Mouse (Mus musculus): ENCODE measurements around the gene Nkx2-4. TPM values are rescaled to one million over a fixed set of nuclear protein-coding genes. Genes with fewer than 3 reads are reported as not detected.

Gene Nkx2-4
- total and polyA plus RNA-seq, 2 experiments from 2014 or later = 1.5 to 5.5 TPM

DNA sequence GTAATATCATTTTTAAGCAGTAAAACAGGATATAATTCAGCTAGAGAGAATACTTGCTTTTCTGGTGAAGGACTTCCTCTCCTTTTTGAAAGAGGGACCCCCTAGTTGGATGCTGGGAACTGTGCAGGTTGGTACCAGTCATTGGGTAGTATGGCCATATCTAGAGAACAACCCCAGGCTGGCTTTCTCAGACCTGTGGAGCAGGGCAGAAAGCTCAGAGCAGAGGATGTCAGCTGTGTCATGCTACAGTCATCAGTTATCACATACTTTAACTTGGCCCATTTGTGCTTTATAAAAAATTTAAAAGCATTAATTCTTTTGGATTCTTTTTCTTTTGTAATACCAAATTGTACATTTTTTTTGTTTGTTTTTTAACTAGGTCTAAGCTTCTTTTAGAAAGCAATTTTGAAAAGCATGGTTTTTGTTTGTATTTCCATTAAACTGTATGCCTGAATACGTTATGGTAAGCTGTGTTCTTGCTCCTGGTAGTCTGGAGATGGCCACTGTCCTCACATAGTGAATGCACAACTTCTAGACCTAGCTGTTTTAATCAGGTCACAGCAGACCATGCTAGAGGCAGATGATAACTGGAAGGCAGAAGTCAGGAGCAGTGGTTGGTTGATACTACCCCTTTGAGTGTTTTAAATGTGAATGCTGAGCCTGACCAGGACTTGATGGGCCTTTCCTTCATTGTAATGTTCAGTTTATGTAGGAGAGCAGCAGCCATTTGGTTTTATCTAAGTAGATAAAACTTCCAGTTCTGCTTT lies 17.6 kb downstream of the Nkx2-4 start:
- WGBS = 94% methylated on average over 1 of the region's 1 CpGs

DNA sequence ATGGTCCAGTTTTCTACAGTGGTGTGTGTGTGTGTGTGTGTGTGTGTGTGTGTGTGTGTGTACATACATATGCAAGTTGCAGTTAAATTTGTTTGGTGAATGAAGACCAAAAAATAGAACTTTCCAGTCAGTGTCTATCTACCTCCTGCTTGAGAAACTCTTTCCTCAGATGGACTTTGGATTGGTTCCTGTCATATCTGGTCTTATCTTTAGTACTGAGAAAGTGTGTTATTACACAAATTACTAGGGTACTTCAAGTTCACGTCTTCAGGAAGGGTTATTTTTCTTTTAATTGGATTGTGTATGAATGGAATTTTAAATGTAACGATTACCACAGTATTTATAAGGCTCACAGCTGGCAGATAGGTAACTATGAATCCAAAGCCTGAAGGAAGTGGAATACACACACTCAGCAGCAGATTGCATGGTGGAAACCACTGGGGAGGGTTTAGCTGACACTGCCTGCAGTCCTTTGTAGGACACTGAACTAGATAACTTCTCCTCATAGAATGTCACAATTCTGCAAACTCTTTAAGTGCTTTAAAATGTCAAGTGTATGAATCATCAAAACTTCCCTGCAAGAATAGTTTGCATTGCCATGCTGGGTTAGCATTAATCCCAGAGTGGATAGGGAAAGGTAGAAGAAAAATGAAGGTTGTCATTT lies 31.9 kb downstream of the Nkx2-4 start:
- ATAC-seq (ENCODE audit: low FRiP score) (no peak), DNase-seq (ENCODE audit: low spot score) (no peak)
- Histone ChIP-seq H3K9me3 (ENCODE audit: low read length) (no peaks in the 10 kb centered on the region), H3K27me3 (ENCODE audit: insufficient read depth, low read length) (no peaks in the 10 kb centered on the region), H3K36me3 (ENCODE audit: insufficient read depth, low read length) (peaks cover 10% of the 10 kb centered on the region; the same call in 1 of the 2 replicates), H3K9ac (replicated peaks; ENCODE audit: low read length, poor library complexity, severe bottlenecking) (no peak overlapping the region), H3K27ac (ENCODE audit: low read depth, low read length) (no peak overlapping the region), H3K4me3 (ENCODE audit: low read depth, low read length) (no peak overlapping the region), H3K4me2 (ENCODE audit: low read depth, low read length, poor library complexity, severe bottlenecking) (no peak overlapping the region), H3K4me1 (ENCODE audit: insufficient read depth, low read length) (no peaks in the 10 kb centered on the region)
- WGBS = 88% methylated on average over 2 of the region's 2 CpGs
- no peak for TF ChIP-seq CTCF (IDR thresholded peaks at IDR 0.05)

More for the DNA sequence above, 17.6 kb downstream of the Nkx2-4 start:
- no peak overlapping the region for H3K9ac ChIP-seq (replicated peaks; ENCODE audit: low read length, poor library complexity, severe bottlenecking)
- H3K4me1 ChIP-seq (ENCODE audit: insufficient read depth, low read length) = no peaks in the 10 kb centered on the region
- no peaks in the 10 kb centered on the region for H3K27me3 ChIP-seq (ENCODE audit: insufficient read depth, low read length)
- H3K4me3 ChIP-seq (ENCODE audit: low read depth, low read length) = no peak overlapping the region
- peaks cover 5% of the 10 kb centered on the region; the same call in 1 of the 2 replicates for H3K36me3 ChIP-seq (ENCODE audit: insufficient read depth, low read length)
- no peak overlapping the region for H3K27ac ChIP-seq (ENCODE audit: low read depth, low read length)
- DNase-seq (ENCODE audit: low spot score) (no peak), ATAC-seq (ENCODE audit: low FRiP score) (no peak)
- H3K4me2 ChIP-seq (ENCODE audit: low read depth, low read length, poor library complexity, severe bottlenecking) = no peak overlapping the region
- TF ChIP-seq CTCF (IDR thresholded peaks at IDR 0.05) = no peak
- no peaks in the 10 kb centered on the region for H3K9me3 ChIP-seq (ENCODE audit: low read length)

- no peaks in the 10 kb centered on the region for H3K9me3 ChIP-seq (ENCODE audit: low read length)
- no peak for DNase-seq (ENCODE audit: low spot score)
- ATAC-seq (ENCODE audit: low FRiP score) = no peak
- H3K9ac ChIP-seq (replicated peaks; ENCODE audit: low read length, poor library complexity, severe bottlenecking) = no peak overlapping the region
- H3K36me3 ChIP-seq (ENCODE audit: insufficient read depth, low read length) = peaks cover 9% of the 10 kb centered on the region; the same call in 1 of the 2 replicates
- no peak overlapping the region for H3K4me3 ChIP-seq (ENCODE audit: low read depth, low read length)
- no peak for TF ChIP-seq CTCF (IDR thresholded peaks at IDR 0.05)
- H3K27ac ChIP-seq (ENCODE audit: low read depth, low read length) = no peak overlapping the region
- WGBS = 89% methylated on average over 3 of the region's 3 CpGs
- no peaks in the 10 kb centered on the region for H3K27me3 ChIP-seq (ENCODE audit: insufficient read depth, low read length)
- no peak overlapping the region for H3K4me2 ChIP-seq (ENCODE audit: low read depth, low read length, poor library complexity, severe bottlenecking)
- no peaks in the 10 kb centered on the region for H3K4me1 ChIP-seq (ENCODE audit: insufficient read depth, low read length)
These were observed 38.2 kb downstream of the Nkx2-4 start for GRCm38 (mm10) chr2:147047051-147047450.

DNA sequence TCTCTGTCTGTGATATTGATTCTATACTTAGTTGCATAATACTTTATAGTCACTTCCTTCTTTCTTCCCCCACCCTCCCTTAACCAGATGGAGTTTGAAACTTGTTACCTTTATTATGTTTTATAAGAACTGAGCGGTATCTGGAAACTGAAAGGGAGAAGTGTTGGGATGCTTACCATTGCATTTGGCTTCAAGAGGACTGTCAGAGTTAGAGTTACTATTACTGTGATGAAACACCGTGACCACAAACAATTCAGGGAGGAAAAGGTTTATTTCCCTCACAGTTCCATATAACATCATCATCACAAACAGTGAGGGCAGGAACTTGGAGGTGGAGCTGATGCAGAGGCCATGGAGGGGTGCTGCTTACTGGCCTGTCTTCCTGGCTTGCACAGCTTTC lies 49.4 kb downstream of the Nkx2-4 start:
- no peak for DNase-seq (ENCODE audit: low spot score)
- H3K9me3 ChIP-seq (ENCODE audit: low read length) = no peaks in the 10 kb centered on the region
- WGBS = 100% methylated on average over 2 of the region's 2 CpGs
- H3K36me3 ChIP-seq (ENCODE audit: insufficient read depth, low read length) = peaks cover 15% of the 10 kb centered on the region
- no peak overlapping the region for H3K4me3 ChIP-seq (ENCODE audit: low read depth, low read length)
- ATAC-seq (ENCODE audit: low FRiP score) = no peak
- no peaks in the 10 kb centered on the region for H3K4me1 ChIP-seq (ENCODE audit: insufficient read depth, low read length)
- no peak for TF ChIP-seq CTCF (IDR thresholded peaks at IDR 0.05)
- no peak overlapping the region for H3K4me2 ChIP-seq (ENCODE audit: low read depth, low read length, poor library complexity, severe bottlenecking)
- H3K27ac ChIP-seq (ENCODE audit: low read depth, low read length) = no peak overlapping the region
- no peaks in the 10 kb centered on the region for H3K27me3 ChIP-seq (ENCODE audit: insufficient read depth, low read length)
- H3K9ac ChIP-seq (replicated peaks; ENCODE audit: low read length, poor library complexity, severe bottlenecking) = no peak overlapping the region

Other genes starting within 250 kb of the Nkx2-4 start
- 14.2 and 16.1 TPM in 2 replicates for gene Kiz, start 229.6 kb downstream of the Nkx2-4 start, total RNA-seq (2014; rRNA removed)
- 17.4 and 18.0 TPM in 2 replicates for gene Kiz, start 229.6 kb downstream of the Nkx2-4 start, polyA plus RNA-seq (2015; fragmentation: Nextera tagmentation; extraction: Ambion mirVana)
- gene Xrn2, start 72.4 kb downstream of the Nkx2-4 start, total RNA-seq (2014; rRNA removed) = 55.6 and 63.2 TPM in 2 replicates
- 61.5 and 67.0 TPM in 2 replicates for gene Xrn2, start 72.4 kb downstream of the Nkx2-4 start, polyA plus RNA-seq (2015; fragmentation: Nextera tagmentation; extraction: Ambion mirVana)
- gene Nkx2-2, start 108.8 kb upstream of the Nkx2-4 start, total RNA-seq (2014; rRNA removed) = 25.8 and 34.8 TPM in 2 replicates
- 11.8 and 12.9 TPM in 2 replicates for gene Nkx2-2, start 108.8 kb upstream of the Nkx2-4 start, polyA plus RNA-seq (2015; fragmentation: Nextera tagmentation; extraction: Ambion mirVana)

Data from midbrain, postnatal 0 days (tissue).